Mouse (Mus musculus) subcutaneous adipose tissue, adult 2 months (tissue): ENCODE data around the gene Olfr344. TPM values are rescaled to one million over a fixed set of nuclear protein-coding genes. Genes with fewer than 3 reads are reported as not detected.

Source experiments
- polyA plus RNA-seq: library from polyadenylated mRNA; depleted of rRNA; stranded (reverse); fragments of >200 nt; gene quantifications from 2 replicates; pipeline ENCODE4 v1.2.3, GENCODE M21; 2012; ENCODE audit warnings: low replicate concordance; rRNA removed

Olfr344 gene
- not detected in 2 replicates for polyA plus RNA-seq

GRCm38 (mm10) chr2:36566362-36566761 is at the start of gene Olfr344:
Olfr344 (plus strand) TSS chr2:36566662.

GRCm38 (mm10) chr2:36524698-36525097 is 41.8 kb upstream of the Olfr344 start, which contains the start of gene Olfr342:
Olfr342 (plus strand) TSS chr2:36524998.

Other genes starting within 250 kb of the Olfr344 start
- gene Olfr338, start 193.1 kb upstream of the Olfr344 start, polyA plus RNA-seq: not detected in 2 replicates
- not detected in 2 replicates for gene Olfr339, start 147.7 kb upstream of the Olfr344 start, polyA plus RNA-seq
- not detected in 2 replicates for gene Olfr340, start 114.1 kb upstream of the Olfr344 start, polyA plus RNA-seq
- not detected in 2 replicates for gene Olfr341, start 84.2 kb upstream of the Olfr344 start, polyA plus RNA-seq
- gene Olfr342, start 41.7 kb upstream of the Olfr344 start, polyA plus RNA-seq: not detected in 2 replicates
- gene Olfr345, start 73.4 kb downstream of the Olfr344 start, polyA plus RNA-seq: not detected in 2 replicates
- not detected in 2 replicates for gene Olfr346, start 119.1 kb downstream of the Olfr344 start, polyA plus RNA-seq
- not detected in 2 replicates for gene Olfr347, start 165.2 kb downstream of the Olfr344 start, polyA plus RNA-seq
- gene Olfr348, start 217.6 kb downstream of the Olfr344 start, polyA plus RNA-seq: not detected in 2 replicates
- gene Olfr50, start 223.9 kb downstream of the Olfr344 start, polyA plus RNA-seq: not detected in 2 replicates